Mouse (Mus musculus): ENCODE results near the gene Olfr101. TPM values are rescaled to one million over a fixed set of nuclear protein-coding genes. Genes with fewer than 3 reads are reported as not detected.

The Olfr101 gene
- polyA plus RNA-seq (2012; rRNA removed), result not detected in 2 replicates

- no peak for TF ChIP-seq CTCF (IDR thresholded peaks at IDR 0.05; ENCODE audit: extremely low read depth, insufficient read length, insufficient replicate concordance, low read depth, low read length)
- H3K4me3 ChIP-seq (ENCODE audit: low read depth, low read length), result no peak within 1 kb of the TSS
- no peaks in the 10 kb centered on the region for H3K36me3 ChIP-seq (ENCODE audit: control insufficient read depth, insufficient read depth, low read length)
- WGBS, result 81% methylated on average over 4 of the region's 4 CpGs
- H3K27me3 ChIP-seq (ENCODE audit: control insufficient read depth, insufficient read depth, low read length), result no peaks in the 10 kb centered on the region
- H3K4me1 ChIP-seq (ENCODE audit: control insufficient read depth, insufficient read depth, insufficient read length, low read length), result no peaks in the 10 kb centered on the region
- no peak within 1 kb of the TSS for H3K27ac ChIP-seq (ENCODE audit: insufficient read depth, low read depth, low read length)
These were observed at the start of gene Olfr101 for GRCm38 (mm10) chr17:37304213-37304612. Olfr101 (minus strand) TSS chr17:37304313.

GRCm38 (mm10) chr17:37339598-37339997, 35.5 kb upstream of the Olfr101 start, which contains the start of gene Olfr103:
Olfr103 (minus strand) TSS chr17:37339698.
- no peak for TF ChIP-seq POLR2A (IDR thresholded peaks at IDR 0.05; ENCODE audit: low read depth, low read length)
- no peak for TF ChIP-seq CTCF (IDR thresholded peaks at IDR 0.05; ENCODE audit: extremely low read depth, insufficient read length, insufficient replicate concordance, low read depth, low read length)
- no peak within 1 kb of the TSS for H3K4me3 ChIP-seq (ENCODE audit: low read depth, low read length)
- H3K27me3 ChIP-seq (ENCODE audit: control insufficient read depth, insufficient read depth, low read length), result no peaks in the 10 kb centered on the region
- no peaks in the 10 kb centered on the region for H3K4me1 ChIP-seq (ENCODE audit: control insufficient read depth, insufficient read depth, insufficient read length, low read length)
- 87% methylated on average over 2 of the region's 2 CpGs for WGBS
- H3K27ac ChIP-seq (ENCODE audit: insufficient read depth, low read depth, low read length), result no peak within 1 kb of the TSS
- no peaks in the 10 kb centered on the region for H3K36me3 ChIP-seq (ENCODE audit: control insufficient read depth, insufficient read depth, low read length)

GRCm38 (mm10) chr17:37316954-37317353, 12.8 kb upstream of the Olfr101 start, which contains the start of gene Olfr102:
Olfr102 (minus strand) TSS chr17:37317054.
- TF ChIP-seq CTCF (IDR thresholded peaks at IDR 0.05; ENCODE audit: extremely low read depth, insufficient read length, insufficient replicate concordance, low read depth, low read length), result no peak
- no peak for TF ChIP-seq POLR2A (IDR thresholded peaks at IDR 0.05; ENCODE audit: low read depth, low read length)
- Histone ChIP-seq H3K27ac (ENCODE audit: insufficient read depth, low read depth, low read length) (no peak within 1 kb of the TSS), H3K27me3 (ENCODE audit: control insufficient read depth, insufficient read depth, low read length) (no peaks in the 10 kb centered on the region), H3K36me3 (ENCODE audit: control insufficient read depth, insufficient read depth, low read length) (no peaks in the 10 kb centered on the region), H3K4me1 (ENCODE audit: control insufficient read depth, insufficient read depth, insufficient read length, low read length) (no peaks in the 10 kb centered on the region), H3K4me3 (ENCODE audit: low read depth, low read length) (no peak within 1 kb of the TSS)

GRCm38 (mm10) chr17:37310146-37310699, 6.1 kb upstream of the Olfr101 start:
- WGBS, result 14% methylated on average over 2 of the region's 2 CpGs
- no peaks in the 10 kb centered on the region for H3K36me3 ChIP-seq (ENCODE audit: control insufficient read depth, insufficient read depth, low read length)
- H3K4me1 ChIP-seq (ENCODE audit: control insufficient read depth, insufficient read depth, insufficient read length, low read length), result no peaks in the 10 kb centered on the region
- no peak overlapping the region for H3K27ac ChIP-seq (ENCODE audit: insufficient read depth, low read depth, low read length)
- no peak for TF ChIP-seq CTCF (IDR thresholded peaks at IDR 0.05; ENCODE audit: extremely low read depth, insufficient read length, insufficient replicate concordance, low read depth, low read length)
- no peak for TF ChIP-seq POLR2A (IDR thresholded peaks at IDR 0.05; ENCODE audit: low read depth, low read length)
- no peaks in the 10 kb centered on the region for H3K27me3 ChIP-seq (ENCODE audit: control insufficient read depth, insufficient read depth, low read length)
- H3K4me3 ChIP-seq (ENCODE audit: low read depth, low read length), result no peak overlapping the region

GRCm38 (mm10) chr17:37308483-37308882, 4.4 kb upstream of the Olfr101 start:
- Histone ChIP-seq H3K4me3 (ENCODE audit: low read depth, low read length) (no peak overlapping the region), H3K27ac (ENCODE audit: insufficient read depth, low read depth, low read length) (no peak overlapping the region), H3K36me3 (ENCODE audit: control insufficient read depth, insufficient read depth, low read length) (no peaks in the 10 kb centered on the region), H3K4me1 (ENCODE audit: control insufficient read depth, insufficient read depth, insufficient read length, low read length) (no peaks in the 10 kb centered on the region), H3K27me3 (ENCODE audit: control insufficient read depth, insufficient read depth, low read length) (no peaks in the 10 kb centered on the region)
- WGBS, result 24% methylated on average over 4 of the region's 4 CpGs
- no peak for TF ChIP-seq POLR2A (IDR thresholded peaks at IDR 0.05; ENCODE audit: low read depth, low read length)
- TF ChIP-seq CTCF (IDR thresholded peaks at IDR 0.05; ENCODE audit: extremely low read depth, insufficient read length, insufficient replicate concordance, low read depth, low read length), result no peak

- no peak within 1 kb of the TSS for H3K27ac ChIP-seq (ENCODE audit: insufficient read depth, low read depth, low read length)
- H3K27me3 ChIP-seq (ENCODE audit: control insufficient read depth, insufficient read depth, low read length), result no peaks in the 10 kb centered on the region
- no peak for TF ChIP-seq POLR2A (IDR thresholded peaks at IDR 0.05; ENCODE audit: low read depth, low read length)
- no peak for TF ChIP-seq CTCF (IDR thresholded peaks at IDR 0.05; ENCODE audit: extremely low read depth, insufficient read length, insufficient replicate concordance, low read depth, low read length)
- no peaks in the 10 kb centered on the region for H3K4me1 ChIP-seq (ENCODE audit: control insufficient read depth, insufficient read depth, insufficient read length, low read length)
- 81% methylated on average over 1 of the region's 1 CpGs for WGBS
- H3K4me3 ChIP-seq (ENCODE audit: low read depth, low read length), result no peak within 1 kb of the TSS
- H3K36me3 ChIP-seq (ENCODE audit: control insufficient read depth, insufficient read depth, low read length), result no peaks in the 10 kb centered on the region
These were observed 20.8 kb downstream of the Olfr101 start, which contains the start of gene Olfr99 for GRCm38 (mm10) chr17:37283360-37283759. Olfr99 (minus strand) TSS chr17:37283460.

- 80% methylated on average over 1 of the region's 1 CpGs for WGBS
- no peaks in the 10 kb centered on the region for H3K36me3 ChIP-seq (ENCODE audit: control insufficient read depth, insufficient read depth, low read length)
- no peaks in the 10 kb centered on the region for H3K27me3 ChIP-seq (ENCODE audit: control insufficient read depth, insufficient read depth, low read length)
- no peaks in the 10 kb centered on the region for H3K4me1 ChIP-seq (ENCODE audit: control insufficient read depth, insufficient read depth, insufficient read length, low read length)
- TF ChIP-seq CTCF (IDR thresholded peaks at IDR 0.05; ENCODE audit: extremely low read depth, insufficient read length, insufficient replicate concordance, low read depth, low read length), result no peak
- TF ChIP-seq POLR2A (IDR thresholded peaks at IDR 0.05; ENCODE audit: low read depth, low read length), result no peak
- no peak overlapping the region for H3K4me3 ChIP-seq (ENCODE audit: low read depth, low read length)
- H3K27ac ChIP-seq (ENCODE audit: insufficient read depth, low read depth, low read length), result no peak overlapping the region
These were observed 23.8 kb downstream of the Olfr101 start for GRCm38 (mm10) chr17:37280331-37280730.

All from small intestine, adult 2 months (tissue).